Mouse (Mus musculus) gastrocnemius, postnatal 4 days (tissue): ENCODE results near the gene Spred1. TPM values are rescaled to one million over a fixed set of nuclear protein-coding genes. Genes with fewer than 3 reads are reported as not detected.

Experiments used
- microRNA-seq: library from miRNA; unstranded; fragments of <30 nt; microRNA quantifications from one replicate; pipeline ENCODE4 v1.2.0, GENCODE M21; 2021
- total RNA-seq, 2 experiments: library from RNA; stranded (reverse); gene quantifications; 2 replicates each; pipeline ENCODE4 v1.2.3; 2021

Spred1 gene
- total RNA-seq, 2 experiments from 2014 or later, result 37.0 to 40.3 TPM

Small RNA genes within 50 kb of the gene (microRNA-seq; reads per million reads assigned to microRNA genes)
- gene Mir674, result 1,370 reads per million, percentile 78 among the genes with 10 or more reads in this experiment

Other genes starting within 250 kb of the Spred1 start
- not detected for gene Tmco5, start 242.7 kb upstream of the Spred1 start, total RNA-seq
- 10 to 100 TPM; 29.7 to 32.1 TPM for gene Fam98b, start 128.4 kb downstream of the Spred1 start, total RNA-seq
- under 1 TPM; 0.61 to 0.73 TPM for gene Rasgrp1, start 221.6 kb downstream of the Spred1 start, total RNA-seq